Mouse (Mus musculus): ENCODE measurements around the gene Cchcr1.

DNA sequence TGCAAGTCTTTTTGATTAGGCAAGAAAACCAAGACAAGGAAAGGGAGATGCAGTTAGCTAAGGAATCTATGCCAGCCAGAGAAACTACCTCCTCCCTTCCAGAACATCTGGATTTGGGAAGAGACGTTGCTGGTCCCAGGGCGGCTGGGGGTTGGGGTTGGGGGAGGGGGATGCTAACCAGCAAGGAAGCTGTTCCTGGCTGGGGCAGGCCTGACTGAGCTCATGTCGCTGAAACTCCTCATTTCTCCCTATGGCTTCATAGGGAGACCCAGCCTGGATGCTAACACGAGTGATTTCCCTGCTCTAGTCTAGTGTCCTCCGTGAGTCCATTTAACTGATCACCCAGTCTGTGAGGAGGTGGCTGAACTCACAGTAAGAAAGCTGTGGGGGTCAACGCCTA, 14.7 kb upstream of the Cchcr1 start:
- TF ChIP-seq CTCF (IDR thresholded peaks at IDR 0.05; ENCODE audit: borderline replicate concordance, control insufficient read depth, extremely low read depth, insufficient read depth, low read length, poor library complexity) = no peak
- no peak for TF ChIP-seq POLR2A (IDR thresholded peaks at IDR 0.05; ENCODE audit: control insufficient read depth, extremely low read depth, insufficient read depth, low read length, poor library complexity)

Measured in thymus, adult 2 months (tissue).